Mouse (Mus musculus): ENCODE results near the gene Pld1.
"Not testable (repeated sequence)": the region's sequence is repeated elsewhere in the genome, so short reads cannot be mapped to it uniquely, and the experiment has no call there.

The Pld1 gene

DNA sequence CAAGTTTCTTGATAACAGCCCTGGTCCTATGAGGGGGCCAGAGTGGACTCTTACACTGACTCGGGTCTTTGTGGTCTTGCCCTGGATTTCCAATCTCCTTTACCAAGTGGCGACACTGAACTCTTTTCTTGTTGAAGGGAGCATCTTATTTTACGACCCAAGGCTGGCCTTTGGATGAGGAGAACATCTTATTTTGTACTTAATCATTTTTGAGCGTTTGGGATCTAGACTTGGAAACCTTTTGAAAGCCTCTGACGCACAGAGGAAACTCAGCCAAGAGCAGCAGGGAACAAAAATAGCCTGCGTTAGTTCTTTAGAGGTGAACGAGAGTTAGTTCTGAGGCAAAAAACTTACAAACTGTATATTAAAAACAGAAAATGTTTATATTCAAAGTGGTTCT lies 4.5 kb downstream of the Pld1 start:
- ATAC-seq (ENCODE audit: low TSS enrichment), result no peak

DNA sequence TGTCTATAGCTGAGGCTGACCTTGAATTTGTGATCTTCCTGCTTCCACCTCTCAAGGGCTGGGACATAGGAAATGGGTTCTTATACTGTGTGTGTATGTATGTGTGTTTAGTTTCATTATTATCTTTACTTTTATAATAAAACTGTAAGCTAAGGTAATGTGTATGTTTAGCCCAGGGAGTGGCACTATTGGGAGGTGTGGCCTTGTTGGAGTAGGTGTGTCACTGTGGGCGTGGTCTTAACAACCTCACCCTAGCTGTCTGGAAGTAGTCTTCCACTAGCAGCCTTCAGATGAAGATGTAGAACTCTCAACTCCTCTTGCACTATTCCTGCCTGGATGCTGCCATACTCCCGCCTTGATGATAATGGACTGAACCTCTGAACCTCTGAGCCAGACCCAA lies 6.9 kb downstream of the Pld1 start:
- not testable (repeated sequence) for ATAC-seq (ENCODE audit: low TSS enrichment)

DNA sequence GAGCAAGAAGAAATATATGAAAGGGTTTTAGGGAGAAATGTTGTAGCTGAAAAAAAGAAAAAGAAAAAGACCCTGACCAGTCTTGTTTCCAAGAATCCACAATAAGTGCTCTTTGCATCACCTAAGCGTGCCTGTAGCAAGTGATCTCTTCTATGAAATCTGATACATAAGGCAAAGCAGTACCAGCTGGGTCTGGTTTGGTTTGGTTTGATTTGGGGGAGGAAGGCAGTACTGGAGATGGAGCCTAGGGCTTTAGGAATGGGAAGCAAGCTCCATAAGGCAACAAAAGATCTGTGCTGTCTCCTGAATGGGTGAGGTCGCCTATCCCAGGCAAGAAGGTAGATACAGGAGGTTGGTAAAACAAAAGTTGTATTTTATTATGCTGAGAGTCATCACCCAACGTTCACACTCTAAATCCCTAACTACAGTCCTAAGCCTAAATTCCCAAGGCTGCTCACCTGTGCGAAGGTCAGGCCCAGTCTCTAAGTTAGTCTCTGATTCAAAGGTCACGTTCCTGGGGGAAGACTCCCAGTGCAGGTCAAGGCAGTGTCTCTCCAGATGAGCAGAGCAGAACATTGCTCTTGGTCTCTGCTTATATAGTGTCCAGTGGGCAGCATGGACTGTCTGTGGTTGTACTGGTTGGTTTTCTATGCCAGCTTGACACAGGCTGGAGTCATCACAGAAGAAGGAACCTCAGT lies 10.8 kb downstream of the Pld1 start:
- ATAC-seq (ENCODE audit: low TSS enrichment), result no peak

DNA sequence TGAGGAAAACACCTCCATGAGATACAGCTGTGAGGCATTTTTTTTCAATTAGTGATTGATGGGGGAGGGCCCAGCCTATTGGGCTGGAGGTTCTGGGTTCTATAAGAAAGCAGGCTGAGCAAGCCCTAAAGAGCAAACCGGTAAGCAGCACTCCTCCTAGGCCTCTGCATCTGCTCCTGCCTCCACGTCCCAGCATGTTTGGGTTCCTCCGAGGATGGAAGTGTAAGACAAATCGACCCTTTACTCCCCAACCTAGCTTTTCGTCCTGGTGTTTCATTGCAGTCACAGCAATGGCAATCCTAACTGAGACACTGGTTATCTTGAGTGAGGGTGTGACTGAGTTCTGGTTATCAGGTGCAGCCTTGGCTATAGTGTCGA lies 11.4 kb downstream of the Pld1 start:
- no peak for ATAC-seq (ENCODE audit: low TSS enrichment)

- ATAC-seq (ENCODE audit: low TSS enrichment), result no peak
Measured at GRCm38 (mm10) chr3:27950726-27951125, 12.2 kb downstream of the Pld1 start.

- no peak for ATAC-seq (ENCODE audit: low TSS enrichment)
Measured at GRCm38 (mm10) chr3:27951721-27952120, 13.2 kb downstream of the Pld1 start.

GRCm38 (mm10) chr3:27956006-27956405 lies 17.5 kb downstream of the Pld1 start:
- ATAC-seq (ENCODE audit: low TSS enrichment), result no peak

GRCm38 (mm10) chr3:27959221-27959620 lies 20.7 kb downstream of the Pld1 start:
- ATAC-seq (ENCODE audit: low TSS enrichment), result no peak

DNA sequence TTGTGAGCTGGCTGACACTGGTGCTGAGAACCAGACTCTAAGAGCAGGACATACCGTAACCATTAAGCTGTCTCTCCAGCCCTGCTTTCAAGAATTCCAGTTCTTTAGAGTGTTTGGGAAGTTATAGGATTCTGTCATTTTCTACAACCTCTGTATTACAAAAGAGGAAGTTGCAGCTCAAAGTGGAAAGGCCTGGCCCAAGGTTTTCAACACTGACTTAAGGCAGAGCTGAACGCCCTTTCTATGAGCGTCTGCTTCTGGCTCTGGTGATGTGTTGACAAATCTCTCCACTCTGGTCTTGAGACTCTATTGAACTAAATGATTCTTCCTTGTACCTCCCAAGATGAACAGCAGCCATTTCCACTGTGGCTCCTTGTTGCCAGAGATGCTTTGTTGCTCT lies 22.7 kb downstream of the Pld1 start:
- no peak for ATAC-seq (ENCODE audit: low TSS enrichment)

- ATAC-seq (ENCODE audit: low TSS enrichment), result no peak
Measured at GRCm38 (mm10) chr3:27963795-27964201, 25.3 kb downstream of the Pld1 start.

DNA sequence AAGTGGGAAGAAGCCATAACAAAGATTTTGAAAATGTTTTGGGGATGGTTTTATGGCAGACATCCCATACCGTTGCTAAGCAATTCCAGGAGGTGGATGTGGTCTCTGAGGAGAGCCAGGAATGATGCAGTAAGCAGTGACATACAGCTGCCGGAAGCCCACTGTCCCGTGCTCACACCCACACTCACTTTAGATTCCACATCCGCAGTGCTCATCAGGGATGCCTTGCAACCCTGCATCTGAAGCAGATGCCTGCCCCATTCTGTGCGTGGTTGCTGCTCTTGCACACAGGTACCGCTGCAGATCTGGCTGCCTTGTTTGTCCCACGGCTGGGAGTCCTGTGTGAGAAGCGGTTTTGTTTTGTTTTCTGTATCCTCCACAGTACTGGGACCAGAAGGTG lies 30.2 kb downstream of the Pld1 start:
- ATAC-seq (ENCODE audit: low TSS enrichment), result peak; percentile 87

DNA sequence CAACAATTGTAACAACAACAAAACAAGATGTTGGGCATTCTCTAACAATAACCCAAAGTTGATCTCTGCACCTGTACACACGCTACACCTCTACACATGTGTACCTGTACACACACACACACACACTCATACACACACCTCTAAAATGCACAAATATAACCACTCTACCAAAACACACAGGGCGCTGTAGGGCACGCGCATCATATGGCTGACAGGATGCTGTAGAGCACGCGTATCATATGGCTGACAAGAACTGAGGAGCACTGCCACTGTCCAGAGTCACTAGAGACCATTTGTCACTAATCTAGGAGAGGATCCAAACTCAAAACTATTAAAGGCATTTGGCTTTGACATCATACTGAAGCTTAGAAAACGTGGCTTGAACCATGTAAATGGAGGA lies 35.4 kb downstream of the Pld1 start:
- ATAC-seq (ENCODE audit: low TSS enrichment), result no peak

DNA sequence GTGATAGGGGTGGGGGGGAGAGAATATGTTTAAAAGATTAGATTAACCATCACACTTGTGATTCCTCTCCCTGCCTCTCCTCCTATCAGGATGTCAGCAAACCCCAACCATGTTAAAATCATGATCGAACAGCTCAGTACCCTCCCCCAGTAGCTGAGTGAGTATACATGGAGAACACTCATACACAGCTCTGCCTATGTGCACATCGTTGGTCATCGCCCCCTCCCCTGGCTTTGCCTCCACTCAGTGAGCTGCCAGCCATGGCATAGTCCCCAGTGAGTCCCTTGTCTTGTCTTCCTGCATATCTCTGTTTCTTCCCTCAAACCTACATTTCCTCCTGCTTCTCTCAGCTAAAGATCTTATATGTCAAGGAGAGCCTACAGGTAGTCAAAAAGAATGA lies 36.5 kb downstream of the Pld1 start:
- no peak for ATAC-seq (ENCODE audit: low TSS enrichment)

- no peak for ATAC-seq (ENCODE audit: low TSS enrichment)
Measured at GRCm38 (mm10) chr3:27976931-27977544, 38.5 kb downstream of the Pld1 start.

- peak; percentile 55; the same call in 1 of the 2 replicates for ATAC-seq (ENCODE audit: low TSS enrichment)
Measured at GRCm38 (mm10) chr3:27978030-27978723, 39.7 kb downstream of the Pld1 start.

GRCm38 (mm10) chr3:27981591-27981990 lies 43.1 kb downstream of the Pld1 start:
- ATAC-seq (ENCODE audit: low TSS enrichment), result no peak

DNA sequence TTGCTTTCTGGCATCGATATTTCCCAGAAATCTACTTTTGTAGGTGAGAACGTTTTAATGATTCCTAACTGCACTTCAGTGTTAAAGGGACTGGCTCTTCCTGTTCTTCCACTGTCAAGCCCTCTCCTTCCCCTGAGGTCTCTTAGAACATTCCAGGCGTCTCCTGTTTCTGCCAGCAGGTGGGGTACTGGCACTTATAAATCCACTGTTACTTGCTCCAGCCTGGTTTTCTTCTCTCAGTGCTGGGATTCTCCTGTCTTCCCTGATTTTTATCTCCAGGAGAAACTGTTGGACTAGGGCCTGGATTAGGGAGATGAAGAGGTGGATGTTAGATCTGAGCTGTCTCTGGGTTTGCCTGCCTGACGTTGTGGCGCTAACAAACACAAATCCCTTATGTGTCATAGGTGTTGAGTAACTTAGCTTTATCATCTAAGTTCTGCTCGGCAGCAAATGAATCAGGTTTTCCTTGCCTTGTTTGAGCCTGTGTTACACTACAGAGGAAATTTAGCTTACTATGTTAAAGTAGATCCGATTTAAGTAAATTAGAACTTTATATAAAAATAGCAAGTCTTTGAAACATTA lies 44.0 kb downstream of the Pld1 start:
- ATAC-seq (ENCODE audit: low TSS enrichment), result peak; percentile 94

DNA sequence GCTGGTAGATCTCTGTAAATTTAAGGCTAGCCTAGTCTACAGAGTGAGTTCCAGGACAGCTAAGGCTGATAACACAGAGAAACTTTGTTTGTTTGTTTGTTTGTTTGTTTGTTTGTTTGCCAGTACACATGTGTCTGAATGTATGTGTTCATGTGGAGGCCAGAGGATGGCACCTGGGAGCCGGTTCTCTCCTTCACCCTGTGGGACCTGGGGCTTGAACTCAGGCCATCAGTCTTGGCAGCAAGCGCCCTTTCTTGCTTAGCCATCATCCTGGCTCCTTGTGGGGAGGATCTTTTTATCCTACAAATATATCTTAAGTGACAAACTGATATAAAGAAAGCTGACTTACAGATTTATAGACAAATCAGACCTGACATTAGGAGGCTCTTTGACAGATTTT lies 44.8 kb downstream of the Pld1 start:
- no peak for ATAC-seq (ENCODE audit: low TSS enrichment)

GRCm38 (mm10) chr3:27983935-27984577 lies 45.6 kb downstream of the Pld1 start:
- ATAC-seq (ENCODE audit: low TSS enrichment), result peak; percentile 93

DNA sequence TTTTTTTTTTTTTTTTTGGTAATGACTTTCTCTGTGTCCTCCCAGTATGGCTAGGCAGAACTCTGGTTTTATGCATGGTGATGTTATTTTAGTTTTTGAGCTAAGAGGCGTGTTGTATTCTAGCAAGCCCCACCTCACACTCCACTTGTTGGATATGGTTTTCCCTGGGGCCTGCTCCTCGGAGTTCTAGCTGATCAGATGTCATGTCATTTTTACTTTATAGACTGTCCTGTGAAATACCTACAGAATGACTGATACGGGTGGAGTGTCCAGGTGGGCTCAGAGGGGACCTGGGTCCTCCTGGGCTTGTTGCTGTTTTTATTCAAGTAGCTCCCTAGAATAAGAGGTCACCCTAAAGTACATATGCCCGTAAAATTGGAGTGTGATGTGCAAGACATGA lies 46.1 kb downstream of the Pld1 start:
- ATAC-seq (ENCODE audit: low TSS enrichment), result no peak

- no peak for ATAC-seq (ENCODE audit: low TSS enrichment)
Measured at GRCm38 (mm10) chr3:27985344-27985743, 46.8 kb downstream of the Pld1 start.

DNA sequence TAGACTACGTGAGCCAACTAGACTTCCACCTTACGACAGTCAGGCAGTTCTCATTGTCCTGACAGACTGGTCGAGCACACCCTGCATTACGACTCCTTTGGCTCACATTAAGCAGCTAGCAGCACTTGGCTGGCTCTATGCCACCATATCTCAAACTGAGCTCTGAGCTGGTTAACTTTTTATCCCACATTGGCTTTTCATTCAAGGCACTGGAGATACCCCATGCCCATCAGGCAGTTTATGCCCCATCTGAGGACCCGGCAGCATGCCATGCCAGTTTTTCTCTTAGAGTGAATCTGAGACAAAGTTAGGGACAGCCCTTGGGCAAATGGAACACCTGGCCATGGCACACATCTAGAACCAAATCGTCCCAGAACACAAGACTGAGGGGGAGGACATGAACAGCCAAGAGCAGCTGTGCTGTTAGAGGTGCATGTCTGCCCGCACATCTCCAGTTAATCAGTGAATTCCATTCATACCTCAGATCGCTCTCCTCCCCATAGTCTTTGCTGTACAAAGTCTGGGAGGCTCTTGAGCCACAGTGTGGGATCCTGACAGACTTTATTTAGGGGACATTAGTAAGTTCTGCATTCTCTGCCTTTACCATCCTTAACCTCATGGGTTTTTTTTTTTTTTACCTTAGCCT lies 49.5 kb downstream of the Pld1 start:
- no peak for ATAC-seq (ENCODE audit: low TSS enrichment)
